9 mouse cellular contexts compared by ENCODE assay signal in the genomic region with DNA sequence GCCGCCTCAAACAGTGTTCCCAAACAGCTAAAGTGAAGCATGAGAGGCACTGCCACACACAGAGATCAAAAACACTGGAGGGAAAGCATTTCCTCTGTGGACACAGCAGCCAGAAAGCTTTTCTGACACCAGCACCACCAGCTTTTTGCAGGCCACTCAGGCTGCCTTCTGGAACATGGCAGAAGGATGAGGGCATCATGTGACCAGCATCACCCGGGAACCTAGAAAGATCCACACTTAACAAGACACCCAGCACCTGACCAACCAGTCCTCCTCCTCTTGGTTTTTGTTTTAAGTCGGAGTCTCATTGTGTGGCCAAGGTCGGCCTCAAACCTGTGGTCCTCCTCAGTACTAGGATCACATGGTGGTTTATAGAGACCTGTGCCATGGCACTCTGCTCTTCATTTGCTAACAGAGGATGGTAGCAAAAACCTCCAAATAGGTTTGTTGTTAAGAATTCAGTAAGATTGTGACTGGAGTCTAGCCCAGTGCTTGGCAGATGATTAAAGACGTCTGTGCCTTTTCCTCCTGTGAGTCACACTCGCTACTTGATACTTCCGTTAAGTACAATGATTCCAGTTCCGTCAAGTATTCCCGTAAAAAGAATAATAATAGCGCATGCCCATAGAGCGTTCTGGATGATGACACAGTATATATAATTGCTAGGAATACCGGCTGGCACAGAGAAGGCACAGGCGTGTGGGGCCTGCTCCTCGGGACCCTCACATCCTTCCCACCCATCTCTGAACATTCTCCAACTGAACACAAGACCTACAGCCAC. TPM values are rescaled to one million over a fixed set of nuclear protein-coding genes. Genes with fewer than 3 reads are reported as not detected.
A peak's percentile ranks its signal among the peaks of the same experiment; 100 is the strongest.
DNase-seq lines count a peak whose midpoint lies in the region; ATAC-seq lines count a peak whose summit lies in the region.
"Had no signal": no experiment of that assay in that cellular context is flagged by ENCODE, and none has a peak within 500 bp of the region (broad histone marks: within the 10 kb centered on the region; RNA-seq: fewer than 3 reads in every experiment).

No protein-coding gene starts in this region.

- H3K27ac ChIP-seq in kidney, embryonic 14.5 days (ENCODE audit: low read depth, low read length): no peak overlapping the region
- H3K27ac ChIP-seq: midbrain, embryonic 12.5 days had no signal

- WGBS in kidney, embryonic 14.5 days: 68% methylated on average over 14 of the region's 14 CpGs

- H3K4me1 ChIP-seq in kidney, embryonic 14.5 days (ENCODE audit: control insufficient read depth, insufficient read depth, low read length): peaks cover under 1% of the 10 kb centered on the region; the same call in 1 of the 2 replicates

- H3K4me2 ChIP-seq in kidney, embryonic 14.5 days (replicated peaks; ENCODE audit: low read depth, low read length): no peak overlapping the region
- H3K4me2 ChIP-seq: midbrain, embryonic 12.5 days had no signal

- H3K27me3 ChIP-seq in kidney, embryonic 14.5 days (ENCODE audit: control insufficient read depth, insufficient read depth, low read length): no peaks in the 10 kb centered on the region
- H3K27me3 ChIP-seq: midbrain, embryonic 12.5 days had no signal

- peak; percentile 50; the same call in 1 of the 2 replicates for ATAC-seq in kidney, embryonic 14.5 days (ENCODE audit: low FRiP score, low TSS enrichment)

- H3K9me3 ChIP-seq in kidney, embryonic 14.5 days (ENCODE audit: control insufficient read depth, low read length): no peaks in the 10 kb centered on the region
- H3K9me3 ChIP-seq: midbrain, embryonic 12.5 days had no signal

- no peak for DNase-seq in kidney, adult 18-20 months
- peak; percentile 76 for DNase-seq in adipocyte (ENCODE audit: low spot score)
- DNase-seq in heart, adult 8-10 months (ENCODE audit: low spot score): peak; percentile 73
- peak; percentile 45 for DNase-seq in lung, postnatal 14 days
- no peak for DNase-seq in adrenal gland, adult 18-20 months (ENCODE audit: low spot score in 2 of 2)
- DNase-seq in cerebellum, adult 8-10 months: no peak
- DNase-seq in testis, postnatal 10 days (ENCODE audit: low spot score): no peak

- no peak overlapping the region for H3K9ac ChIP-seq in kidney, embryonic 14.5 days (ENCODE audit: low read depth, low read length)
- H3K9ac ChIP-seq: midbrain, embryonic 12.5 days had no signal

- no peak overlapping the region for H3K4me3 ChIP-seq in kidney, embryonic 14.5 days (ENCODE audit: low read length)
- H3K4me3 ChIP-seq: midbrain, embryonic 12.5 days had no signal

- H3K36me3 ChIP-seq in kidney, embryonic 14.5 days (ENCODE audit: control insufficient read depth, insufficient read depth, low read length): no peaks in the 10 kb centered on the region
- H3K36me3 ChIP-seq: midbrain, embryonic 12.5 days had no signal

RNA-seq across cellular contexts. Expression of a gene that starts 51.8 kb away (rescaled TPM):
- polyA plus RNA-seq in kidney, embryonic 14.5 days (2014; fragmentation: Nextera tagmentation; extraction: Ambion mirVana): 61.0 and 110 TPM in 2 replicates
- 10 to 100 TPM; 28.6 to 38.3 (median 31.5) TPM for total RNA-seq in heart, adult 8-10 months (2022)
- 10 to 100 TPM; 73.6 to 79.1 TPM for total RNA-seq in adrenal gland, adult 18-20 months (2021)

Comparison
In these comparisons a context has a peak if more than half of its experiments do, and no peak if none do; other contexts are left out.
1. DNase-seq: peak in adipocyte (single experiment), heart, adult 8-10 months (single experiment) and lung, postnatal 14 days (single experiment); none in kidney, adult 18-20 months (single experiment), adrenal gland, adult 18-20 months (0 of 2), cerebellum, adult 8-10 months (single experiment) and testis, postnatal 10 days (single experiment).